Mouse (Mus musculus): ENCODE data around the gene Ppp1r1b. TPM values are rescaled to one million over a fixed set of nuclear protein-coding genes. Genes with fewer than 3 reads are reported as not detected.
A peak's percentile ranks its signal among the peaks of the same experiment; 100 is the strongest.

Ppp1r1b gene
- polyA plus RNA-seq, 1 experiment from 2014 or later, result 0.78 TPM

- no peak overlapping the region for H3K9ac ChIP-seq (ENCODE audit: low read length)
- no peak overlapping the region for H3K4me3 ChIP-seq (ENCODE audit: low read depth, low read length)
- peaks cover 23% of the 10 kb centered on the region for H3K27me3 ChIP-seq (ENCODE audit: control insufficient read depth, insufficient read depth, low read length)
- no peak overlapping the region for H3K27ac ChIP-seq (ENCODE audit: low read depth, low read length)
- DNase-seq (ENCODE audit: low spot score, missing footprints), result peak; percentile 74
- no peak for ATAC-seq (ENCODE audit: low FRiP score)
- no peaks in the 10 kb centered on the region for H3K4me1 ChIP-seq (ENCODE audit: control insufficient read depth, insufficient read depth, low read length)
- H3K4me2 ChIP-seq, result no peak overlapping the region
- 77% methylated on average over 8 of the region's 8 CpGs for WGBS
- H3K36me3 ChIP-seq (ENCODE audit: control insufficient read depth, insufficient read depth, low read length), result peaks cover 7% of the 10 kb centered on the region; the same call in 1 of the 2 replicates
- no peaks in the 10 kb centered on the region for H3K9me3 ChIP-seq (ENCODE audit: control insufficient read depth, low read length)
Measured at GRCm38 (mm10) chr11:98384721-98385637, 36.8 kb downstream of the Ppp1r1b start.

- H3K9ac ChIP-seq (ENCODE audit: low read length), result no peak within 1 kb of the TSS
- WGBS, result 56% methylated on average over 25 of the region's 25 CpGs
- ATAC-seq (ENCODE audit: low FRiP score), result no peak
- peak; percentile 51 for DNase-seq (ENCODE audit: low spot score, missing footprints)
- no peaks in the 10 kb centered on the region for H3K4me1 ChIP-seq (ENCODE audit: control insufficient read depth, insufficient read depth, low read length)
- H3K4me3 ChIP-seq (ENCODE audit: low read depth, low read length), result no peak within 1 kb of the TSS
- H3K36me3 ChIP-seq (ENCODE audit: control insufficient read depth, insufficient read depth, low read length), result 0 out of 2 replicates have a peak, but pooled peaks cover 1% of the 10 kb centered on the region
- no peak within 1 kb of the TSS for H3K27ac ChIP-seq (ENCODE audit: low read depth, low read length)
- H3K9me3 ChIP-seq (ENCODE audit: control insufficient read depth, low read length), result no peaks in the 10 kb centered on the region
- H3K4me2 ChIP-seq, result no peak within 1 kb of the TSS
- H3K27me3 ChIP-seq (ENCODE audit: control insufficient read depth, insufficient read depth, low read length), result peaks cover 23% of the 10 kb centered on the region
Measured at GRCm38 (mm10) chr11:98385638-98386585, 37.7 kb downstream of the Ppp1r1b start, which contains the start of gene Pnmt. TSS of gene Pnmt (plus strand) at chr11:98386450.

DNA sequence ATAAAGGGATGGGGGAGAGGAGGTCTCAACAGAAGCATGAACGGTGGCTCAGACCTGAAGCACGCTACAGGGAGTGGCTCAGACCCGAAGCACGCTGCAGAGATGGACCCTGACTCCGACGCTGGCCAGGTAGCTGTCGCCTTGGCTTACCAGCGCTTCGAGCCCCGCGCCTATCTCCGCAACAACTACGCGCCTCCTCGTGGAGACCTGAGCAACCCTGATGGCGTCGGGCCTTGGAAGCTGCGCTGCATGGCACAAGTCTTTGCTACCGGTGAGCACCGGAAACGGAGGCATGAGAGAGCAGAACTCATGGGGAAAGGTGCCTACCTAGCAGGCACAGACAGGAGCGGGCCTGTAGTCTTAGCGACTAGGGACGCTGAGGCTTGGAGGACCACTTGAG lies 38.4 kb downstream of the Ppp1r1b start:
- Histone ChIP-seq H3K36me3 (ENCODE audit: control insufficient read depth, insufficient read depth, low read length) (no peaks in the 10 kb centered on the region), H3K4me2 (no peak overlapping the region), H3K4me3 (ENCODE audit: low read depth, low read length) (no peak overlapping the region), H3K27ac (ENCODE audit: low read depth, low read length) (no peak overlapping the region), H3K27me3 (ENCODE audit: control insufficient read depth, insufficient read depth, low read length) (peaks cover 23% of the 10 kb centered on the region), H3K4me1 (ENCODE audit: control insufficient read depth, insufficient read depth, low read length) (no peaks in the 10 kb centered on the region), H3K9me3 (ENCODE audit: control insufficient read depth, low read length) (no peaks in the 10 kb centered on the region), H3K9ac (ENCODE audit: low read length) (no peak overlapping the region)
- ATAC-seq (ENCODE audit: low FRiP score) (no peak), DNase-seq (ENCODE audit: low spot score, missing footprints) (peak; percentile 81)
- WGBS, result 17% methylated on average over 24 of the region's 24 CpGs

GRCm38 (mm10) chr11:98387056-98387577 lies 38.9 kb downstream of the Ppp1r1b start:
- WGBS, result 60% methylated on average over 14 of the region's 14 CpGs
- Histone ChIP-seq H3K4me1 (ENCODE audit: control insufficient read depth, insufficient read depth, low read length) (no peaks in the 10 kb centered on the region), H3K4me3 (ENCODE audit: low read depth, low read length) (no peak overlapping the region), H3K9me3 (ENCODE audit: control insufficient read depth, low read length) (no peaks in the 10 kb centered on the region), H3K27ac (ENCODE audit: low read depth, low read length) (no peak overlapping the region), H3K36me3 (ENCODE audit: control insufficient read depth, insufficient read depth, low read length) (no peaks in the 10 kb centered on the region), H3K4me2 (no peak overlapping the region), H3K9ac (ENCODE audit: low read length) (no peak overlapping the region), H3K27me3 (ENCODE audit: control insufficient read depth, insufficient read depth, low read length) (peaks cover 23% of the 10 kb centered on the region)
- ATAC-seq (ENCODE audit: low FRiP score), result no peak
- peak; percentile 75 for DNase-seq (ENCODE audit: low spot score, missing footprints)

- Histone ChIP-seq H3K9ac (ENCODE audit: low read length) (no peak overlapping the region), H3K36me3 (ENCODE audit: control insufficient read depth, insufficient read depth, low read length) (no peaks in the 10 kb centered on the region), H3K4me1 (ENCODE audit: control insufficient read depth, insufficient read depth, low read length) (no peaks in the 10 kb centered on the region), H3K4me3 (ENCODE audit: low read depth, low read length) (no peak overlapping the region), H3K4me2 (no peak overlapping the region), H3K27me3 (ENCODE audit: control insufficient read depth, insufficient read depth, low read length) (peaks cover 23% of the 10 kb centered on the region), H3K9me3 (ENCODE audit: control insufficient read depth, low read length) (no peaks in the 10 kb centered on the region), H3K27ac (ENCODE audit: low read depth, low read length) (no peak overlapping the region)
- WGBS, result 72% methylated on average over 10 of the region's 10 CpGs
- ATAC-seq (ENCODE audit: low FRiP score), result no peak
- no peak for DNase-seq (ENCODE audit: low spot score, missing footprints)
Measured at GRCm38 (mm10) chr11:98388282-98388681, 40.1 kb downstream of the Ppp1r1b start.

DNA sequence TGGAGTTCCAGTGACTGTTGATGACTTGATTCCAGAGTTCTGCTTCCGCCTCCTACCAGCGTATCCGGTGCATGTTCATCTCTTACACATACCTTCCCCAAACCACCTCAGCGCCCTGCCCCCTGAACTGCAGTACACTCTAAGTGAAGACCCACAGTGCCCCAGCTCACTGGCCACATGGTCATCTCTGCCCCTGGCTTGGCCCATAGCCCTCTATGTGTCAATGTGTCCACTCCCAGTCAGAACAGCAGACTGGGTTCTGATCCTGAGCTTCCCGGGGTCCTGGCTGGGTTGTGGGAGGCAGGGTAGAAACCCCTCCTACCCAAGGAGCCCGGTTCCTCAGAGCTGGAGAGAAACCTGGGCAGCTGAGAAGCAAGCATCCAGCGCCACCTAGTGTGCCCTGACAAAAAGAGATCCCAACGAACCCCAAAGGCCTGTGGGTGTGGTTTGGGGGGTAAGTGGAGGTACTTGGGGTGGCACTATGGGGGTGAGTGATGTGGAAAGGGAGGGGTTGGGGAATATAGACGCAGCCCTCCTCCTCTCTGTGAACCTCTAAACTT lies 41.1 kb downstream of the Ppp1r1b start:
- no peaks in the 10 kb centered on the region for H3K36me3 ChIP-seq (ENCODE audit: control insufficient read depth, insufficient read depth, low read length)
- H3K4me2 ChIP-seq, result no peak overlapping the region
- H3K9ac ChIP-seq (ENCODE audit: low read length), result no peak overlapping the region
- H3K9me3 ChIP-seq (ENCODE audit: control insufficient read depth, low read length), result no peaks in the 10 kb centered on the region
- H3K27me3 ChIP-seq (ENCODE audit: control insufficient read depth, insufficient read depth, low read length), result peaks cover 23% of the 10 kb centered on the region
- no peak overlapping the region for H3K4me3 ChIP-seq (ENCODE audit: low read depth, low read length)
- H3K4me1 ChIP-seq (ENCODE audit: control insufficient read depth, insufficient read depth, low read length), result no peaks in the 10 kb centered on the region
- no peak overlapping the region for H3K27ac ChIP-seq (ENCODE audit: low read depth, low read length)
- WGBS, result 23% methylated on average over 9 of the region's 9 CpGs
- DNase-seq (ENCODE audit: low spot score, missing footprints), result peak; percentile 86
- ATAC-seq (ENCODE audit: low FRiP score), result no peak

- ATAC-seq (ENCODE audit: low FRiP score), result no peak
- no peaks in the 10 kb centered on the region for H3K9me3 ChIP-seq (ENCODE audit: control insufficient read depth, low read length)
- no peak overlapping the region for H3K9ac ChIP-seq (ENCODE audit: low read length)
- H3K4me1 ChIP-seq (ENCODE audit: control insufficient read depth, insufficient read depth, low read length), result no peaks in the 10 kb centered on the region
- no peak overlapping the region for H3K27ac ChIP-seq (ENCODE audit: low read depth, low read length)
- H3K4me3 ChIP-seq (ENCODE audit: low read depth, low read length), result no peak overlapping the region
- DNase-seq (ENCODE audit: low spot score, missing footprints), result peak; percentile 65
- no peak overlapping the region for H3K4me2 ChIP-seq
- no peaks in the 10 kb centered on the region for H3K36me3 ChIP-seq (ENCODE audit: control insufficient read depth, insufficient read depth, low read length)
- H3K27me3 ChIP-seq (ENCODE audit: control insufficient read depth, insufficient read depth, low read length), result peaks cover 19% of the 10 kb centered on the region
- WGBS, result 74% methylated on average over 12 of the region's 12 CpGs
Measured at GRCm38 (mm10) chr11:98390141-98390540, 41.9 kb downstream of the Ppp1r1b start.

- Histone ChIP-seq H3K9ac (ENCODE audit: low read length) (no peak overlapping the region; the same call in 1 of the 2 replicates), H3K27ac (ENCODE audit: low read depth, low read length) (no peak overlapping the region), H3K4me2 (no peak overlapping the region), H3K4me1 (ENCODE audit: control insufficient read depth, insufficient read depth, low read length) (no peaks in the 10 kb centered on the region), H3K27me3 (ENCODE audit: control insufficient read depth, insufficient read depth, low read length) (peaks cover 5% of the 10 kb centered on the region; the same call in 1 of the 2 replicates), H3K36me3 (ENCODE audit: control insufficient read depth, insufficient read depth, low read length) (no peaks in the 10 kb centered on the region), H3K4me3 (ENCODE audit: low read depth, low read length) (no peak overlapping the region), H3K9me3 (ENCODE audit: control insufficient read depth, low read length) (no peaks in the 10 kb centered on the region)
- no peak for ATAC-seq (ENCODE audit: low FRiP score)
- no peak for DNase-seq (ENCODE audit: low spot score, missing footprints)
- WGBS, result 13% methylated on average over 8 of the region's 8 CpGs
Measured at GRCm38 (mm10) chr11:98392034-98392433, 43.8 kb downstream of the Ppp1r1b start.

Measured in midbrain, embryonic 11.5 days (tissue).